Mouse (Mus musculus): ENCODE data around the gene Krt2. TPM values are rescaled to one million over a fixed set of nuclear protein-coding genes. Genes with fewer than 3 reads are reported as not detected.

The Krt2 gene
- not detected in 2 replicates for polyA plus RNA-seq (2015; fragmentation: Nextera tagmentation; extraction: Ambion mirVana)

GRCm38 (mm10) chr15:101817875-101818274, at the start of gene Krt2:
Krt2 (minus strand) TSS chr15:101818169.
- H3K9ac ChIP-seq, result no peak within 1 kb of the TSS
- no peaks in the 10 kb centered on the region for H3K4me1 ChIP-seq (replicated peaks)
- 67% methylated on average over 16 of the region's 16 CpGs for WGBS (ENCODE audit: insufficient replicate concordance)
- no peak within 1 kb of the TSS for H3K4me3 ChIP-seq (replicated peaks)
- ATAC-seq (ENCODE audit: insufficient read depth), result no peak
- H3K36me3 ChIP-seq (replicated peaks), result no peaks in the 10 kb centered on the region
- H3K27me3 ChIP-seq, result peaks cover 8% of the 10 kb centered on the region
- no peak within 1 kb of the TSS for H3K4me2 ChIP-seq
- no peak within 1 kb of the TSS for H3K27ac ChIP-seq (replicated peaks)
- no peaks in the 10 kb centered on the region for H3K9me3 ChIP-seq (replicated peaks)

GRCm38 (mm10) chr15:101866754-101867153, 48.8 kb upstream of the Krt2 start:
- no peak overlapping the region for H3K4me3 ChIP-seq (replicated peaks)
- H3K4me1 ChIP-seq (replicated peaks), result no peaks in the 10 kb centered on the region
- no peaks in the 10 kb centered on the region for H3K9me3 ChIP-seq (replicated peaks)
- no peak overlapping the region for H3K27ac ChIP-seq (replicated peaks)
- ATAC-seq (ENCODE audit: insufficient read depth), result no peak
- no peak overlapping the region for H3K9ac ChIP-seq
- H3K36me3 ChIP-seq (replicated peaks), result no peaks in the 10 kb centered on the region
- H3K4me2 ChIP-seq, result no peak overlapping the region
- peaks cover 14% of the 10 kb centered on the region for H3K27me3 ChIP-seq
- 59% methylated on average over 7 of the region's 7 CpGs for WGBS (ENCODE audit: insufficient replicate concordance)

- H3K4me2 ChIP-seq, result no peak overlapping the region
- 45% methylated on average over 13 of the region's 13 CpGs for WGBS (ENCODE audit: insufficient replicate concordance)
- H3K27ac ChIP-seq (replicated peaks), result no peak overlapping the region
- no peak for ATAC-seq (ENCODE audit: insufficient read depth)
- H3K9ac ChIP-seq, result no peak overlapping the region
- no peaks in the 10 kb centered on the region for H3K9me3 ChIP-seq (replicated peaks)
- no peaks in the 10 kb centered on the region for H3K4me1 ChIP-seq (replicated peaks)
- no peaks in the 10 kb centered on the region for H3K36me3 ChIP-seq (replicated peaks)
- H3K4me3 ChIP-seq (replicated peaks), result no peak overlapping the region
- H3K27me3 ChIP-seq, result peaks cover 66% of the 10 kb centered on the region
Observed at GRCm38 (mm10) chr15:101860421-101861130, 42.6 kb upstream of the Krt2 start.

- Histone ChIP-seq H3K4me3 (replicated peaks) (peak overlapping the region; percentile 17; the same call in 1 of the 2 replicates), H3K27ac (replicated peaks) (no peak overlapping the region), H3K9me3 (replicated peaks) (no peaks in the 10 kb centered on the region), H3K4me1 (replicated peaks) (no peaks in the 10 kb centered on the region), H3K36me3 (replicated peaks) (no peaks in the 10 kb centered on the region), H3K9ac (no peak overlapping the region), H3K4me2 (peak overlapping the region; percentile 55), H3K27me3 (peaks cover 69% of the 10 kb centered on the region)
- ATAC-seq (ENCODE audit: insufficient read depth), result no peak
- under 1% methylated on average over 33 of the region's 33 CpGs for WGBS (ENCODE audit: insufficient replicate concordance)
Observed at GRCm38 (mm10) chr15:101859735-101860170, 41.8 kb upstream of the Krt2 start.

- Histone ChIP-seq H3K4me3 (replicated peaks) (no peak overlapping the region), H3K27ac (replicated peaks) (no peak overlapping the region), H3K27me3 (peaks cover 76% of the 10 kb centered on the region), H3K36me3 (replicated peaks) (no peaks in the 10 kb centered on the region), H3K4me1 (replicated peaks) (no peaks in the 10 kb centered on the region), H3K9ac (no peak overlapping the region), H3K4me2 (no peak overlapping the region), H3K9me3 (replicated peaks) (no peaks in the 10 kb centered on the region)
- ATAC-seq (ENCODE audit: insufficient read depth), result no peak
- 8% methylated on average over 11 of the region's 11 CpGs for WGBS (ENCODE audit: insufficient replicate concordance)
Observed at GRCm38 (mm10) chr15:101858673-101859425, 40.9 kb upstream of the Krt2 start.

GRCm38 (mm10) chr15:101856696-101857095, 38.7 kb upstream of the Krt2 start:
- Histone ChIP-seq H3K4me1 (replicated peaks) (no peaks in the 10 kb centered on the region), H3K4me2 (no peak overlapping the region), H3K27ac (replicated peaks) (no peak overlapping the region), H3K9me3 (replicated peaks) (no peaks in the 10 kb centered on the region), H3K9ac (no peak overlapping the region), H3K36me3 (replicated peaks) (no peaks in the 10 kb centered on the region), H3K27me3 (peaks cover 85% of the 10 kb centered on the region), H3K4me3 (replicated peaks) (no peak overlapping the region)
- 29% methylated on average over 5 of the region's 5 CpGs for WGBS (ENCODE audit: insufficient replicate concordance)
- ATAC-seq (ENCODE audit: insufficient read depth), result no peak

GRCm38 (mm10) chr15:101855732-101856131, 37.8 kb upstream of the Krt2 start:
- no peak overlapping the region for H3K9ac ChIP-seq
- no peak overlapping the region for H3K27ac ChIP-seq (replicated peaks)
- ATAC-seq (ENCODE audit: insufficient read depth), result no peak
- H3K27me3 ChIP-seq, result peaks cover 80% of the 10 kb centered on the region
- H3K9me3 ChIP-seq (replicated peaks), result no peaks in the 10 kb centered on the region
- no peak overlapping the region for H3K4me2 ChIP-seq
- H3K4me3 ChIP-seq (replicated peaks), result no peak overlapping the region
- WGBS (ENCODE audit: insufficient replicate concordance), result 44% methylated on average over 3 of the region's 3 CpGs
- no peaks in the 10 kb centered on the region for H3K36me3 ChIP-seq (replicated peaks)
- no peaks in the 10 kb centered on the region for H3K4me1 ChIP-seq (replicated peaks)

GRCm38 (mm10) chr15:101854294-101854693, 36.3 kb upstream of the Krt2 start:
- no peaks in the 10 kb centered on the region for H3K36me3 ChIP-seq (replicated peaks)
- no peak overlapping the region for H3K4me3 ChIP-seq (replicated peaks)
- no peak overlapping the region for H3K9ac ChIP-seq
- 12% methylated on average over 5 of the region's 5 CpGs for WGBS (ENCODE audit: insufficient replicate concordance)
- no peak overlapping the region for H3K4me2 ChIP-seq
- H3K4me1 ChIP-seq (replicated peaks), result no peaks in the 10 kb centered on the region
- H3K27ac ChIP-seq (replicated peaks), result no peak overlapping the region
- no peak for ATAC-seq (ENCODE audit: insufficient read depth)
- peaks cover 70% of the 10 kb centered on the region for H3K27me3 ChIP-seq
- H3K9me3 ChIP-seq (replicated peaks), result no peaks in the 10 kb centered on the region

GRCm38 (mm10) chr15:101852571-101852970, 34.6 kb upstream of the Krt2 start:
- Histone ChIP-seq H3K9ac (no peak overlapping the region), H3K27ac (replicated peaks) (no peak overlapping the region), H3K4me1 (replicated peaks) (no peaks in the 10 kb centered on the region), H3K36me3 (replicated peaks) (no peaks in the 10 kb centered on the region), H3K4me2 (no peak overlapping the region), H3K27me3 (peaks cover 64% of the 10 kb centered on the region), H3K4me3 (replicated peaks) (no peak overlapping the region), H3K9me3 (replicated peaks) (no peaks in the 10 kb centered on the region)
- 27% methylated on average over 5 of the region's 5 CpGs for WGBS (ENCODE audit: insufficient replicate concordance)
- ATAC-seq (ENCODE audit: insufficient read depth), result no peak

GRCm38 (mm10) chr15:101850694-101851093, 32.7 kb upstream of the Krt2 start, which contains the start of gene Krt1:
Krt1 (minus strand) TSS chr15:101850794.
- Histone ChIP-seq H3K36me3 (replicated peaks) (no peaks in the 10 kb centered on the region), H3K4me1 (replicated peaks) (no peaks in the 10 kb centered on the region), H3K9me3 (replicated peaks) (no peaks in the 10 kb centered on the region), H3K4me2 (no peak within 1 kb of the TSS), H3K4me3 (replicated peaks) (no peak within 1 kb of the TSS), H3K9ac (no peak within 1 kb of the TSS), H3K27ac (replicated peaks) (no peak within 1 kb of the TSS), H3K27me3 (peaks cover 66% of the 10 kb centered on the region)
- 61% methylated on average over 6 of the region's 6 CpGs for WGBS (ENCODE audit: insufficient replicate concordance)
- ATAC-seq (ENCODE audit: insufficient read depth), result no peak

- H3K4me3 ChIP-seq (replicated peaks), result peak overlapping the region; percentile 18; the same call in 1 of the 2 replicates
- 1% methylated on average over 37 of the region's 37 CpGs for WGBS (ENCODE audit: insufficient replicate concordance)
- no peaks in the 10 kb centered on the region for H3K4me1 ChIP-seq (replicated peaks)
- no peaks in the 10 kb centered on the region for H3K36me3 ChIP-seq (replicated peaks)
- H3K4me2 ChIP-seq, result peak overlapping the region; percentile 54
- H3K27me3 ChIP-seq, result peaks cover 59% of the 10 kb centered on the region
- no peak overlapping the region for H3K27ac ChIP-seq (replicated peaks)
- no peak for ATAC-seq (ENCODE audit: insufficient read depth)
- H3K9me3 ChIP-seq (replicated peaks), result no peaks in the 10 kb centered on the region
- H3K9ac ChIP-seq, result no peak overlapping the region
Observed at GRCm38 (mm10) chr15:101845971-101846403, 28.0 kb upstream of the Krt2 start.
